Mouse (Mus musculus) granulocyte monocyte progenitor cell, adult 5-6 weeks (primary cell): Measurements from ENCODE around the gene Gal3st3. TPM values are rescaled to one million over a fixed set of nuclear protein-coding genes. Genes with fewer than 3 reads are reported as not detected.

Experiments used
- ATAC-seq: replicated peaks from 2 replicates; pipeline ENCODE4 v1.8.0; 2016; ENCODE audit warnings: mild to moderate bottlenecking, moderate TSS enrichment, inconsistent platforms; ENCODE audit not compliant: poor library complexity, severe bottlenecking
- total RNA-seq, 2 experiments: library from RNA; stranded (forward) in 1 of 2; stranded (reverse) in 1 of 2; fragments of 200-712, 200-1000 nt in 1 of 2; fragments of >200 nt in 1 of 2; fragmentation: Nextera tagmentation in 1 of 2; gene quantifications; 2 replicates each; pipeline ENCODE4 v1.2.3; 2014 to 2017

The Gal3st3 gene
- total RNA-seq (2014; fragmentation: Nextera tagmentation) (not detected in 2 replicates), total RNA-seq (2017) (not detected in 2 replicates)

- no peak for ATAC-seq
Observed at GRCm38 (mm10) chr19:5297903-5298800, at the start of gene Gal3st3. TSS of gene Gal3st3 (plus strand) at chr19:5298331.

GRCm38 (mm10) chr19:5257140-5257539 lies 41.0 kb upstream of the Gal3st3 start:
- ATAC-seq, result peak; percentile 84

GRCm38 (mm10) chr19:5267015-5267414 lies 31.1 kb upstream of the Gal3st3 start:
- no peak for ATAC-seq

- no peak for ATAC-seq
Observed at GRCm38 (mm10) chr19:5268017-5268416, 30.1 kb upstream of the Gal3st3 start.

- no peak for ATAC-seq
Observed at GRCm38 (mm10) chr19:5268875-5269274, 29.3 kb upstream of the Gal3st3 start.

GRCm38 (mm10) chr19:5269392-5269791 lies 28.7 kb upstream of the Gal3st3 start:
- no peak for ATAC-seq

- ATAC-seq, result no peak
Observed at GRCm38 (mm10) chr19:5271430-5271829, 26.7 kb upstream of the Gal3st3 start.

- ATAC-seq, result 0 out of 2 replicates have a peak, but pooled peaks have one; percentile 6
Observed at GRCm38 (mm10) chr19:5272326-5272795, 25.8 kb upstream of the Gal3st3 start.

GRCm38 (mm10) chr19:5272801-5273733 lies 25.1 kb upstream of the Gal3st3 start, which contains the start of gene Pacs1:
TSS of gene Pacs1 (minus strand) at chr19:5273119.
- peak; percentile 81 for ATAC-seq

- no peak for ATAC-seq
Observed at GRCm38 (mm10) chr19:5273916-5274315, 24.2 kb upstream of the Gal3st3 start.

- ATAC-seq, result no peak
Observed at GRCm38 (mm10) chr19:5274641-5275040, 23.5 kb upstream of the Gal3st3 start.

- no peak for ATAC-seq
Observed at GRCm38 (mm10) chr19:5275736-5276135, 22.4 kb upstream of the Gal3st3 start.

GRCm38 (mm10) chr19:5276531-5276930 lies 21.6 kb upstream of the Gal3st3 start:
- ATAC-seq, result no peak

- no peak for ATAC-seq
Observed at GRCm38 (mm10) chr19:5277140-5277539, 21.0 kb upstream of the Gal3st3 start.

- ATAC-seq, result no peak
Observed at GRCm38 (mm10) chr19:5278381-5278780, 19.8 kb upstream of the Gal3st3 start.

- peak; percentile 95 for ATAC-seq
Observed at GRCm38 (mm10) chr19:5294972-5295735, 3.0 kb upstream of the Gal3st3 start, which contains the start of gene Sf3b2. TSS of gene Sf3b2 (minus strand) at chr19:5295455.

GRCm38 (mm10) chr19:5295736-5296075 lies 2.4 kb upstream of the Gal3st3 start:
- ATAC-seq, result no peak

GRCm38 (mm10) chr19:5296630-5297029 lies 1.5 kb upstream of the Gal3st3 start:
- ATAC-seq, result no peak

- ATAC-seq, result no peak
Observed at GRCm38 (mm10) chr19:5300588-5300987, 2.5 kb downstream of the Gal3st3 start.

- ATAC-seq, result peak; percentile 81
Observed at GRCm38 (mm10) chr19:5302455-5302854, 4.3 kb downstream of the Gal3st3 start.
